Comparison of ENCODE assay signal across 8 mouse cellular contexts in the genomic region with DNA sequence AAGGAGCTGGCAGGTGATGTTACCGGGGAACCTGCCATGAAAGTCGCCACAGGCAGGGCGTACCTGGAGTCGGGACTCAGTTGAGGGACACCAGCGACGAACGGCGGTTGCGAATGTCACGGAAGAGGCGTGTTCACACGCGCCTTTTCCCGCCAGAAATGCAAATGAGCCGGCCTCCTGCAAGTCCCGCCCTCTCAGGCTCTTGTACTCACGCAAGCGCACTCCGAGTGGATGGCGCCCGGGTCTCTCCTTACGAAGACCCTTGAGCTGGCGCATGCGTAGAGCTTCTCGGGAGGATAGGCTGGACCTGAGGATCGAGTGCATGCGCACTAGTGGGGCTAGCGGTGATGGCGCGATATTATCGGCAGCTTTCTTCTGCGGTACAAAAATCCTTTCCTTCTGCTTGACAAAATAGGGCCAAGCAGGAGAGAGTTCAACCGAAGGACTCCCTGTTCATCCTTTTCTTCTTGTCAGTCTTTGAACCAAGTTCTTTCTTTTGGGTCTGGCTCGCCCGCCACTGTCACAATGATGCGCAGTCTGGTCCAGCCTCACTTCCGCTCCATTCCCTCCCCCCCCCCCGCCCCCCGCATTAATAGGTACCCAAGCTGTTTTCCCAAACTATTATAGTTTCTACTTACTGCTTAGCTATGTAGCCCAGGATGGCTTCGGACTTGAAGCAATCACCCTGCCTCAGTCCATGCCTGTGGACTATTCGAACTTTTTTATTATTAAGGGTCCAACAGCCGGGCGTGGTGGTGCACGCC. TPM values are rescaled to one million over a fixed set of nuclear protein-coding genes. Genes with fewer than 3 reads are reported as not detected.
DNase-seq lines count a peak whose midpoint lies in the region; ATAC-seq and TF ChIP-seq lines count a peak whose summit lies in the region.

Ccdc155 (minus strand) TSS at position 513 of the 764 bp plus-strand sequence.

- H3K27me3 ChIP-seq in heart, embryonic 13.5 days (replicated peaks): 0 out of 2 replicates have a peak, but pooled peaks cover 8% of the 10 kb centered on the region
- no peaks in the 10 kb centered on the region for H3K27me3 ChIP-seq in kidney, postnatal 0 days (ENCODE audit: insufficient read depth, low read length)
- no peaks in the 10 kb centered on the region for H3K27me3 ChIP-seq in liver, adult 2 months (ENCODE audit: control insufficient read depth, insufficient read depth, low read length)

- no peaks in the 10 kb centered on the region for H3K36me3 ChIP-seq in heart, embryonic 13.5 days
- H3K36me3 ChIP-seq in kidney, postnatal 0 days (ENCODE audit: insufficient read depth, low read length): no peaks in the 10 kb centered on the region
- no peaks in the 10 kb centered on the region for H3K36me3 ChIP-seq in liver, adult 2 months (ENCODE audit: control insufficient read depth, insufficient read depth, low read length)

- no peak for TF ChIP-seq POLR2A in liver, adult 2 months (IDR thresholded peaks at IDR 0.05; ENCODE audit: extremely low read depth, insufficient read depth, low read length)

- ATAC-seq in erythroid progenitor cell, adult 5-6 weeks (replicated peaks; ENCODE audit: low FRiP score, poor library complexity, severe bottlenecking): peak; percentile 88
- ATAC-seq in heart, embryonic 13.5 days (ENCODE audit: extremely low read depth, insufficient number of reproducible peaks, low FRiP score, low TSS enrichment): peak; percentile 75; the same call in 1 of the 2 replicates
- ATAC-seq in kidney, postnatal 0 days (replicated peaks; ENCODE audit: low FRiP score, low read depth): peak; percentile 90
- ATAC-seq in monocyte, adult 5-6 weeks (replicated peaks; ENCODE audit: insufficient number of reproducible peaks, low FRiP score, low TSS enrichment, poor library complexity, severe bottlenecking): peak; percentile 82

- no peaks in the 10 kb centered on the region for H3K79me2 ChIP-seq in liver, adult 2 months (ENCODE audit: control insufficient read depth, insufficient read depth, low read length)

- H3K4me2 ChIP-seq in heart, embryonic 13.5 days: peak within 1 kb of the TSS; percentile 70
- peak within 1 kb of the TSS; percentile 54 for H3K4me2 ChIP-seq in kidney, postnatal 0 days (ENCODE audit: low read length)

- peak within 1 kb of the TSS; percentile 50 for H3K4me3 ChIP-seq in brown adipose tissue, adult 24 weeks (ENCODE audit: insufficient read depth, low read depth, low read length)
- peak within 1 kb of the TSS; percentile 54 for H3K4me3 ChIP-seq in heart, embryonic 13.5 days
- H3K4me3 ChIP-seq in kidney, postnatal 0 days (replicated peaks; ENCODE audit: low read depth, low read length): peak within 1 kb of the TSS; percentile 32
- peak within 1 kb of the TSS; percentile 22; the same call in 1 of the 2 replicates for H3K4me3 ChIP-seq in liver, adult 2 months (ENCODE audit: insufficient read depth, low read depth, low read length)

- H3K9me3 ChIP-seq in heart, embryonic 13.5 days: 0 out of 2 replicates have a peak, but pooled peaks cover 3% of the 10 kb centered on the region
- H3K9me3 ChIP-seq in kidney, postnatal 0 days (replicated peaks; ENCODE audit: low read length): no peaks in the 10 kb centered on the region

- no peak for TF ChIP-seq CTCF in kidney, postnatal 0 days (IDR thresholded peaks at IDR 0.05; ENCODE audit: low read depth)
- no peak for TF ChIP-seq CTCF in liver, adult 2 months (IDR thresholded peaks at IDR 0.05; ENCODE audit: low read depth, low read length)

- peak; percentile 99 for DNase-seq in A20 (ENCODE audit: low read depth, low spot score)
- DNase-seq in kidney, postnatal 0 days (ENCODE audit: low spot score): peak; percentile 99
- peak; percentile 61 for DNase-seq in liver, adult 2 months (ENCODE audit: extremely low read depth, low read depth, low spot score)
- peak; percentile 93 to 95 for DNase-seq in spleen, postnatal 36 days (ENCODE audit: low spot score in 2 of 2)

- no peak within 1 kb of the TSS for H3K27ac ChIP-seq in brown adipose tissue, adult 24 weeks (replicated peaks; ENCODE audit: low read depth, low read length)
- no peak within 1 kb of the TSS for H3K27ac ChIP-seq in heart, embryonic 13.5 days (replicated peaks)
- no peak within 1 kb of the TSS for H3K27ac ChIP-seq in kidney, postnatal 0 days
- H3K27ac ChIP-seq in liver, adult 2 months (replicated peaks; ENCODE audit: insufficient read depth, low read depth, low read length): no peak within 1 kb of the TSS

- 9% methylated on average over 41 of the region's 44 CpGs for WGBS in heart, embryonic 13.5 days
- 8% methylated on average over 44 of the region's 44 CpGs for WGBS in kidney, postnatal 0 days
- WGBS in liver, adult 2 months: 10% methylated on average over 44 of the region's 44 CpGs

- H3K9ac ChIP-seq in heart, embryonic 13.5 days: peak within 1 kb of the TSS; percentile 76
- H3K9ac ChIP-seq in kidney, postnatal 0 days (ENCODE audit: low read depth, low read length): peak within 1 kb of the TSS; percentile 37; the same call in 1 of the 2 replicates
- no peak within 1 kb of the TSS for H3K9ac ChIP-seq in liver, adult 2 months (ENCODE audit: low read depth, low read length)

- no peaks in the 10 kb centered on the region for H3K4me1 ChIP-seq in brown adipose tissue, adult 24 weeks (ENCODE audit: control insufficient read depth, insufficient read depth, insufficient read length, low read length)
- peaks cover 11% of the 10 kb centered on the region; the same call in 1 of the 2 replicates for H3K4me1 ChIP-seq in heart, embryonic 13.5 days
- no peaks in the 10 kb centered on the region; the same call in 1 of the 2 replicates for H3K4me1 ChIP-seq in kidney, postnatal 0 days (replicated peaks; ENCODE audit: insufficient read depth, low read length)
- H3K4me1 ChIP-seq in liver, adult 2 months (ENCODE audit: control insufficient read depth, insufficient read depth, low read length): no peaks in the 10 kb centered on the region

RNA-seq across cellular contexts. Expression of gene Ccdc155, which starts in this region (rescaled TPM):
- not detected in 2 replicates for polyA plus RNA-seq in brown adipose tissue, adult 24 weeks (2012; ENCODE audit: insufficient read depth, insufficient read length, missing spikeins)
- total RNA-seq in erythroid progenitor cell, adult 5-6 weeks (2015; ENCODE audit: low replicate concordance): not detected in 2 replicates
- not detected in 2 replicates for total RNA-seq in erythroid progenitor cell, adult 5-6 weeks (2017; ENCODE audit: low replicate concordance)
- polyA plus RNA-seq in heart, embryonic 13.5 days (2015; fragmentation: Nextera tagmentation; extraction: Ambion mirVana): 0.51 and 0.74 TPM in 2 replicates
- 0.36 and 0.43 TPM in 2 replicates for polyA plus RNA-seq in kidney, postnatal 0 days (2015; fragmentation: Nextera tagmentation; extraction: Ambion mirVana)
- not detected in 2 replicates for total RNA-seq in liver, adult 2 months (2014; rRNA removed)
- not detected in 2 replicates for polyA plus RNA-seq in liver, adult 2 months (2012; rRNA removed)
- total RNA-seq in monocyte, adult 5-6 weeks (2017): 0.75 TPM in 1 of 3 replicates, not detected in the others

Comparison
In these comparisons a context has a peak if more than half of its experiments do, and no peak if none do; other contexts are left out.
1. Peak in ATAC-seq in erythroid progenitor cell, adult 5-6 weeks; RNA of the gene not detected or under 1 TPM.
2. Peak in ATAC-seq, H3K4me3 ChIP-seq, H3K9ac ChIP-seq and H3K4me2 ChIP-seq in heart, embryonic 13.5 days; RNA of the gene not detected or under 1 TPM.
3. Peak in DNase-seq, ATAC-seq, H3K4me3 ChIP-seq, H3K9ac ChIP-seq and H3K4me2 ChIP-seq in kidney, postnatal 0 days; RNA of the gene not detected or under 1 TPM.
4. Peak in DNase-seq and H3K4me3 ChIP-seq in liver, adult 2 months; RNA of the gene not detected or under 1 TPM.
5. Peak in ATAC-seq in monocyte, adult 5-6 weeks; RNA of the gene not detected or under 1 TPM.